Mouse (Mus musculus): ENCODE data around the gene Rpain.
A peak's percentile ranks its signal among the peaks of the same experiment; 100 is the strongest.

The Rpain gene

DNA sequence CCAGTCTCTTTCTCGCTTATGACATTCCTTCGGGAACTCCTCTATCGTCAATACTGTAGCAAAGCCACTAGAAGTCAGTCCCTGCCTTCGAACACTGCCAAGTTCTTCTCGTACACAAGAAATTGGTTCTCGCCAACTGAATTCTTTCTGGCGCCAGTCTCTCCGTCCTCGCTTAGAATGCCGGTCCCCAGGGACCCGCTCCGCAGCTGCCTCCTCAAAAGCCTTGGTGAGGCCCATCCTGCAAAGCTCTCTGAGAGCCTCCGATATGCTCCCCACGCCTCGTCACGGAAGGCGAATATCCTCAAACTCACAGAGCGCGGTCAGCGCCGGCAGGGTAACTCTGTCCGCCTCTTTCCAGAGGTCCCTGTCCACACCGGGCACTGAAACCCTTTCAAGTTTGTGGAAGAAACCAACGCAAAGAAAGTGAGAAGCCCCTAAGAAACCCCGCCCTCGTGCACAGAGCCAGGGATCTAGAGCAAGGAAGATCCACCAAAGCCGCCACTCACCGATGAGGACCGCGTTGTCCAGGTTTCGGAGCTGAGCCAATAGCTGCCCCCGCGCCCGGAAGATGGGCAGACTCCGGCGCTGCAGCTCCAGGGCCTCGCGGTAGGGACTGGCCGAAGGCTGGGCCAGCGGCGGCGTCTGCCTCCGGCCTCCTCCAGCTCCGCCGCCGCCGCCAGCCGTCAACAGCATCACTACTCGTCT is 33.8 kb downstream of the Rpain start:
- peak in 1 of 2 experiments; percentile 51 for DNase-seq

DNA sequence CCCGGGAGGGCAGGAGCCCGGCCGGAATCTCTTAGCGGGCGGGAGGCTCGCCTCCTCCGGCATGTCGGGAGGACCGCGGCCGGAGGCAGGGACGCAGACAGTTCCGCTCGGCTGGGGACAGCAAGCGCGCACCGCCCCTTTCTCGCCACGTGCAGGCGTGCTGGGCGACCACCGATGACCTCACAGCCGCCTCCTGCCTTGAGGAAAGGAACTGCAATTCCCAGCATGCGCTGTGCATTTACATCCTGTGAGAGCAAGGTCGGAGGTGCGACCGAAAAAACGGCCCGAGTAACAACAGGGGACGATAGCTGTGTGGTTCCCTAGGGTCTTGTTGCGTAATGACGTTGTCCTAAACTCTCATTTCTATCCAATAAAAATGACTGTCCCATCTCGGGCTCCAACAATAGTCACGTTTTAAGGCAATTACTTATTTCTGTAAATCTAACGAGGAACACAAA is 34.3 kb downstream of the Rpain start, which contains the start of gene Dhx33:
Gene Dhx33 (minus strand): TSS at position 122 of the 458 bp plus-strand sequence.
- peak; percentile 95 to 96 for DNase-seq

DNA sequence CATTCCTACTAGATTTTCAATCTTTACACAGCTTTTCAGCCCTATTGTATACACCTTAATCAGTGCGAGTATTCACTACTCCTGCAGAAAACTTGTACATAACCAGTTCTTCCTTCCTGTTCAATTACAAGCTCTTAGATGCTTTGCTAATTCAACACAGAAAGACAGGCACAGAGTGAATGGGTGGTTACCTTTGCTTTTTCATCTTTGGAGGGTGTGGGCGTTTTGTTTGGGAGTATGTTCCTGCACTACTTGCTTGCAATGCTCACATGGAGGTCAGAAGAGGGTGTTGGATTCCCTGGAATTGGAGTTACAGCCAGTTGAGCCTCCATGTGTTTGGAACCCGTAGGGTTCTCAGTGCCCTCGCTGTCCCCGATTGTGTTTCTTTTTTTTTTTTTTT is 35.0 kb downstream of the Rpain start:
- no peak for DNase-seq

DNA sequence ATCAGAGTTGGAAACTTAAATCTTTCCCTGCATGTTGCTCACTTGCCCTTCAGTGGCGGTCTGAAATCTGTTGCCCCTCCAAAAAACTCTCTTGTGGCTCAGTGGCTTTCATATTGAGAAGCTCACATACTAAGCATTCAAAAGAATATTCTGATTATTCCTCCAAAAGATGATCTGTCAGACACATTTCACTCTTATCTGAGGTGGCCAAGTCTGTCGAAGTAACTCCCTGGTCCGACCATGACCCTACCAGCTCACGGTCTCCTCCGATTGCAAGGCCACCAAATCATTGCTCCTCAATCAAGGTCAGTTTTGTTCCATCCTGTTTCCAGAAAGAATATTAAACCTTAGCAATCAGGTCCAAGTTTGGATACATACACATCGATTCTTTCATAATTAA is 37.0 kb downstream of the Rpain start:
- no peak for DNase-seq

DNA sequence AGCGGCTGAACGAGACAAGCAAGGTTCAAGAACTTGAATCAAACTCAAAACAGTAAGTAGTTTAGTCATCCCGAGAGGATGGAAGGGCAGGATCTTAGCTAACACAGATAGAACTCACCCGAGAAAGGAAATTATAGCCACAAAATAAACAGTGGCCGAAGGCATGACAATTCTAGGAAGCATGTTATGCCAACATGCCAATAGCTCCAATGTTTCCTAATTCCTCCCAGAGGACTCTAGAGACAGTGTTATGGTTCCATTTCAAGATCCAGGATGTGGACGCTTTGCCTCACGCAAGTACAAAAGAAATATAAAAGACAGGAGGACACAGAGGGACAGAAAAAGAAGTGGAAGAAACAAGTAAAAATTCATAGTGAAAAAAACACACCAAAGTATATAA is 37.8 kb downstream of the Rpain start:
- no peak for DNase-seq

DNA sequence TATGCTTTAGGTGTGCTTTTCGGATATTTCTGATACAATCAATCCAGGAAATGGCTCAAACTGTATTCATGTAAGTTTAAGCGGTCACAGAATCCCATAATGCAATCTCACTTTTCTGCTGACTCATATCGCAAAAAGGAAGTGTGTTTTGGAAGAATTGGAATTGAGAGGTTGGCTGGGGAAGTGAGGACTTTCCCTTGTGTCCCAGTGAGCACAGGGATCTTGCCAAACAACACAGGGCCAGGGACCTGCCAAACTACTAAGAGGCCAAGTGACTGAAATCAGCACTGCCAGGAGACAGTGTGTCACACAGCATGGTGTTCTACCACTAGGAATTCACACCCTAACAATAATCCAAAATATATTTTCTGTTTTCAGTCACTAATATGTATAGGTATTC is 38.3 kb downstream of the Rpain start:
- no peak for DNase-seq

DNA sequence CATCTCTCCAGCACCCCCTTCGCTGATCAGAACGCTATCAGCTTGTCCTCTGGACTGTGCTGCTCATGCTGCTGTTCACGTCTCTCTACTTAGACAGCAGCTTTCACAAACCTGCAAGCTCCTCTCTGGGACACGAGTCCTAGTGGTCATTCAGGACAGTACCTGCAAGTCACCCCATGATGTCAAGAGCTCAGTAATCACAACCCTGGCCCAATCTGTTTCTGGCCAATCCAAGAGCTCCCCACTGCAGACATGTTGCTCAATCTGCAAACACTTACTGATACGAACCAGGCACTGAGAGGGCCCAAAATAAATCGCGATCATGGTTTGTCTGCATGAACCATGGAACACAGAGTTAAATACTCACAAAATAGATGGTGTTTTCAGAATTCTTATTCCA is 42.7 kb downstream of the Rpain start:
- DNase-seq = no peak

DNA sequence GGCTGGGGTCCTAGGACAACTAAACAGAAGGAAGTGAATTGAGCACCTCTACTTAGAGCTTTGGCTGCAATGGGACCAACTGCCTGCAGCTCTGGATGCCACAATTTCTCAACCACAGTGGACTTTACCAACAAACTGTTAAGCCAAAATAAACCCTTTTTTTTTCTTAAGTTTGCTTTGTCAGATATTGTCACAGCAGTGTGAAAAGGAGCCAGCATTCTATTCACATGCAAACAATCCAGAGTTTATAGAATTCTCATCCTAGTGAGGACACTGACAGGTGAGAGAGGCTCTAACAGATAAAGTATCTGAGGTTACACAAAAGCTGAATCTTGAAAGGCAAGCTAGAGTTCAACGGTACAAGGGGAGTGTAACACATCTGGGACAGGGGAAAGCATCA is 47.0 kb downstream of the Rpain start:
- no peak for DNase-seq

DNA sequence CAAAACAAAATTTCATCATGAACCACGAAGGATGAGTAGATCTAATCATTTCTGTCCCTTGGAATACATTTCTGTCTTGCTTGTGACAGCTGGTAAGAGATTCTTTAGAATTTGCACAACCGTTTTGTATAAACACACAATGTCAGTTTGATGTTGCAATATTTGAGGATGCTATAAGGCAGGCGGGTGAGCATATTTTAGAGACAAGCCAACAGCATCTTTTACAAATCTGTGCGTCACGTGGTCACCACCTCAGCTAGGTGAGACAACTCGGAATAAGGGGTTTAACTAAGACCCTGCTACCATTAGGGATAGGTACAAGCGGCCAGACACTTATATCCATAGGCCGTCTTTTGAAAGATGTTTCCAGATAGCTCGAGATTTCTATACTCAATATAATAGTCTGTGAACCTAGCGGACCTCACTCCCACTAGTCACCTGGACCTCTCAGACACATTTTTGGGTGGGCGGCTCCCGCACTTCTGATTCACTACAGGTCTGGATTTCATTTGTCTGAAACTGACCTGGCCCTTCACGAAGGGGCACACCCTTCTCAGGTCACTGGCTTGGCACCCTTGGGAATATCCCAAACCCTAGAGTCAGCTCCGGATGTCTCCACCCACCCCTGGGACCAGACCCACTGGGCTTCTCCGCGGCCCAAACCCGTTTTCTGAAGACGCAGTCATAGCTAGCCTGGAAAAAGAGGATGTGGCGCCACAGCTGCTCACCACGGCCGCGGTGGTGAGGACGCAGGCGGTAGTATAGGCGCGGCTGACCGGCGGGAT is 48.6 kb downstream of the Rpain start:
- no peak for DNase-seq

DNA sequence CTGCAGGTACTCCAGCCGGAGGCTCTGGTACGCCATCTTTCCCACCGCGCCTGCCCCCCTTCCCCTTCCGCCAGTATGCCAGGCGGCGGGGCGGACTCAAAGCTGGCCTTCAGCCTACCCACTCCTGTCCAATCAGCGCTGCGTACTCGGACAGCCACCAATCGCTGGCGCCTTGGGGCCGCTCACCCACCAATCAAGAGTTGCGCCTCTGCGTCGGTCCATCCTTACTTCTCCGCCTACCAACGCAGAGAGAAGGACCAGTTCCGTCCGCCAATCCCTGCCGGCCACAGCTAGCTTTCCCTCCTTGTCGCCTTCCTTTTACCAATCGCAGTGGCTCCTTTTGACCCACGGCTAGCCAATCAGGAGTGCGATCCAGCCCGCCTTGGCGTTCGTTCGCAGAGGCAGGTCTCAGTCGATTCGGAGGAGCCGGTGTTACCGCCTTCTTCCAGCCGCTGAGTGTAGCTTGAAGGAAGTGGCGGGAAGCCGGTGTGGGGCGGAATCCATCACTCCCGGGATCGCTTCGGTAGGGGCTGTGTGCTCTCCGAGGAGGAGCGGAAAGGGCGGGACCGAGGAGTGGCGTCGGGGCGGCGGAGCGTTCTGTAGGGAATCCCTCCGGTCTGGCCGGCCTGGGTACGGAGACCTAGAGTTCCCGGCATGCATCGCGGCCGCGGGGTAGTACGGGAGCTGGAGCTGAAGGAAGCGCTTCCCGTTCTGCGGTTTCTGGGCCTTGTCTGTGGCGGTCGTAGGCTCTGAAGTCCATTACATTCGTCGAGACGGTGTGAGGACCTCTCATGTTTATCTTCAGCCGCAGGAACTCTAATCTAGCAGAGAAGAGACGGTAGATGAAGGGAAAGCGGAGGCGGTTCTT is 49.4 kb downstream of the Rpain start, which contains the start of the genes Mis12 and Derl2:
Gene Mis12 (plus strand): TSS at position 411 of the 868 bp plus-strand sequence.
Gene Derl2 (minus strand): TSS at position 641 of the 868 bp plus-strand sequence.
- peak; percentile 93 to 94 for DNase-seq

Data from B cell, adult 2 months (primary cell).